Mouse (Mus musculus) hematopoietic stem cell, adult 5-6 weeks (primary cell): ENCODE measurements at regions not wholly inside any gene's neighbourhood (a gene's known extent, or its start where the extent isn't known, plus 50 kb on each side); places are given as distances from the start of the nearest gene placed in this dataset.

Experiments used
- ATAC-seq, 2 experiments: fragments of 125-278 bp in 1 of 2; replicated peaks in 1 of 2; 2 replicates each; pipeline ENCODE4 v1.8.0; 2016 to 2017; ENCODE audit warnings: inconsistent platforms in 2 of 2, mild to moderate bottlenecking in 2 of 2, moderate number of reproducible peaks in 2 of 2, low read depth in 1 of 2, moderate TSS enrichment in 1 of 2; ENCODE audit not compliant: low FRiP score in 2 of 2, poor library complexity in 2 of 2, severe bottlenecking in 2 of 2, insufficient read depth in 1 of 2, low TSS enrichment in 1 of 2

DNA sequence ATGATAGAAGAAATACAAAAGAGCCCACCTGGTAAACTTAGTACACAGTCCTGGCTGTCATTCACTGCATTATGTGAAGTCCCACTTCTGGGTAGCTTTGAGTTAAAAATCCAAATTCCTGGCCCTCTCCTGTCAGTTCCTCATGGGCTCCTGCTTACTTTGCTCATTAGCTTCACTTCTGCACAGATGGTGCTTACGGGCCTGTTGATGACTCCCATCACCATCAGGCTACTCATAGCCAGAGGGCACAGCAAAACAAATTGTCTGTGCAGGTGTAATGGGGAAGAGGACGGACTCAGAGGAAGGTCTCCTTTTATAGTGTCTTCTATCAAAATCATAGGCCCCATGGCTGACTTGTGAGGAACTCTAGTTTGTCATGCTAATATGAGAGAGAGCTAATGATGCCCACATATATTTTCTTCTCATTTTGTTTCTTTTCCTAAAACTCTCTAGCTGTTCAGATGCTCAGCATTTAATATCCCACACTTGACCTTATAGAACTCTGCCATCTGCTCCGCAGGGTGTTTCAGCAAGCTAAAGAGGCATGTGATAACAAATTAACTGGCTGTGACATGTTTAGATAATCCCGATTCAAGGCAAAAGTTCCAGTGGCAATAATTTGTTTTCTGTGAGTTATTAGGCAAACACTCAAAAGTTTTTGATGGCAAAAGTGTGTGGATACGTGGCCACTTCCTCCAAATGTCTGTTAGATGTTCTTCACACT lies 536.5 kb upstream of the Slit2 start:
- ATAC-seq = no peak

DNA sequence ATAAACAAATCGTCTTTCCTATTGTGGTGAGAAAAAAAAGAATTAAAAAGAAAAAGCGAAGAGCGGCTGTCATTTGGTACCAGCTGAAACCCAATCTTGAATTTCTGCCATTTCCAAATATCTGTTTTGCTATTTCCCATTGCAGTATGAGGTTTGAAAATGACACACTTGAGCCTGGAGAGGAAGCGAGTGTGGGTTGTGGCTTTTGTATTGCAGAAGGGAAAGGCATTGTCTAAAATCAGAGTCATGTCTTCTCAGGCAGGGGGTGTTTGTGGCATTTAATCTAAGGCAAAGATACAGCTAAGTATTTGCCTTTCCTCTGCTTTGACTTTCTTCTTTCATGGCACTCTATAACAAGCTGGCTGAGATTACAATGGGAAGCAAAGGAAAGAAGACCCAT lies 518.1 kb upstream of the Slit2 start:
- ATAC-seq = peak; percentile 80 to 90

DNA sequence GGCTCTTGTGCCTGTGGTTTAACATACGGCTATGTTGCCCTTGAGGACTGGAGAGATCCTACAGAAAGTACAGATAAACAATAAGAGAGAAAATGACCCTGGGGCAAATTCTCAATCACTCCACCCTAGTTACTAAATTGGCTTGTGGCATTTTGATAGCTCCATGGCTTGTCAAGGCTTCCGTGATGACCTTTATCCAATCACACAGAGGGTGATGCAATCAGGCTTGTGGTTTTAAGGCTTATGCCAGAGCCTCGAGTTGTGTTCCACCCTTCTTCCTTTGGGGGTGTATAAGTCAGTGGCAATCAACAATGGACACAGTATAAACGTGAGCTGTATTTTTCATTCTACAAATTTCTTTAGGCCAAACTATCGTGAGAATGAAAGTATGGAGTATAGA lies 513.5 kb upstream of the Slit2 start:
- ATAC-seq = peak; percentile 93 to 94

DNA sequence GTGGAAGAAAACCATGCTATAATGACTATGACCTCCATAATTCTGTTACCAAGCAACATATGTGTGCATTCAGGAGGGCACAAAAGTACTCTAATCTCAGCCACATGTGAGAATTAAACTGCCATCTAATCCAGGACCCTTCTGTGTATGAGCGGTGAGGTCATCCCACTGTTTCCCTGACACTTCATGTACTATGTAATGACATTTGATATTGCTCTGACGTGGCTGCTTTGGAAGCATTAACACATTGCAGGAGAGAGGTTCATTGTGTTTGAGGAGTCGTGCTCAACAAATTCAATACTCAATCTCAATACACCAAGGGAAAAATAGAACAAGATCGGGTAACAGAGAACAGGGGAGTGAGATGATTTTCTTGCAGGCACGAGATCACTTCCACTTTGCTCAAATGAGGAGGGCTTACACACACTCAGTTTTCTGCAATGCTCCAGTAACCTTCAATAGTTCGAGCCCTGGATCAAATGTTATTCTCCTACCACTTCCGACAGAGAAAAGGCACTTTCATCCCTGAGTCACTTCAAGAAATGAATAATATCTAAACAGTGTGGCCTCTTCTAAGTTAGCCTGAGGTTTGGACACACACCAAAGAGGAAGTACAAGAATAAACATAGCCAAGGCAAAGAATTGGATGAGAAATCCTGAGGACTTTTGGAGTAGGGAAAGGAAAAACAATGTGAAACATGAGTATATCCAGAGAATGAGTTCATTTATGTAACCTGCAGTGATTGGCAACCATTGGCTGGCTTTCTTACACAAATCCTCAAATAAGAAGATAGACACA lies 510.7 kb upstream of the Slit2 start:
- ATAC-seq = no peak

DNA sequence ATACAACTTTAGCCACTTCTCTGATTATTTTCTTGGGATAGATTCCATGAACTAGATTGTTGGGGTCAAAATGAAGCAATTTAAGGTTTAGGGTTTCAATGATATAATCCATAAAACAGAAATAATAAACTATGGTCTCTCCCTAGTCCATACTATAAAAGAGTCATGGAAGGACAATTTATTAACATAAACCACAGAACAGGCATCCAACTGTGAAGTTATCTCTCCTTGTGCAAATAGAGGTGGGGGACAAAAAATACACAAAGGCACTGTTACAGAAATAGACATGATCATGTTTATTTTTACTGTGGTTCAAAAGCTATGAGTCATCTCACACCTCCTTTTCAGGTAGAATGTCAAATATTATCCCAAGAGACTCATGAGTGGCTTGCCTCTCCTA lies 503.0 kb upstream of the Slit2 start:
- no peak for ATAC-seq

DNA sequence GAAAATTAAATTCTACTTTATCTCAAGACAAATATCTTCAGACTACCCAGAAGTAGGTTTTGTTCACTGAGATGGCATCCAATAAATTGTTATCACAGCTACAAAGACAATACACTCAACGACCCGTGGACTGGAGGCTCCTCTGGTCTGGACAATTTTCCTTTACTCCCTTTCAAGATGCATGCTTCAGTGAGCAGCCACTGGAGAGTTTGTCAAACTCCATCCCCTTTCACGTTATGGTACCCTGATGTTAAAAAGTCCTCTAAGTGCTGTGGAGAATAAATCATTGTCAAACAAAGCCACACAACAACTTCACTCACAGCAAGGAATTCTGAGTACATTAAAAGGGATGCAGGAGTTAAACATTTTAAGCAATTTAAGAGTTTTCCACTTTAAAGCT lies 486.7 kb upstream of the Slit2 start:
- no peak for ATAC-seq

DNA sequence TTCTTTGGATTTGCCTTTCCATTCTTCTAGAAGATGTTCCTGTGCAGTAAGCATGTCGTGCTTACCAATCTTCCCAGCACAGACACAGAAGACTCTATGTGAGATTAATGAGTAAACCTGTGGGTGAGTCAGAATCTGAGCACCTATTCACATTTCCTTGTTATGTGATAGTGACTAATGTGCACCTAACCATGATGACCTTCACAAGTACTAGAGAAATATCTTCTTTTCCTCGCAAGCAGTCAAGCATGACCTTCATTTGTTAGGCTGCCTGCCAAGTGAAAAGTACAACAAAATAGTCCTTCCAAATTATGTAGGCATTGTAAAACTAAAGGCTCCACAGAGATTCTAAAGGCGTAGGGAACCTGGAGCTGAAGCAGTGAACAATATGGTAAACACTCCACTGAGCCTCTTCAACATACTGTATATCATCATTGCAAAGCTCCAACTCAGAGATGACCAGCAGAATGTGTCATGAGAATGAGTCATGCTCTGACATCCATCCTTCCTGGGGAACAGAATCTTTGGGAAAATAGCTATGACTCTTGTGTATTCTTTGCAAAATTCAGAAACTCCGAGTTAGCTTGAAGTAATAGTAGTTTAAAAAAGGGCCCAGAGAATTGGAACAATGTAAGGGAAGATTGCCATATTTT lies 480.0 kb upstream of the Slit2 start:
- no peak for ATAC-seq

DNA sequence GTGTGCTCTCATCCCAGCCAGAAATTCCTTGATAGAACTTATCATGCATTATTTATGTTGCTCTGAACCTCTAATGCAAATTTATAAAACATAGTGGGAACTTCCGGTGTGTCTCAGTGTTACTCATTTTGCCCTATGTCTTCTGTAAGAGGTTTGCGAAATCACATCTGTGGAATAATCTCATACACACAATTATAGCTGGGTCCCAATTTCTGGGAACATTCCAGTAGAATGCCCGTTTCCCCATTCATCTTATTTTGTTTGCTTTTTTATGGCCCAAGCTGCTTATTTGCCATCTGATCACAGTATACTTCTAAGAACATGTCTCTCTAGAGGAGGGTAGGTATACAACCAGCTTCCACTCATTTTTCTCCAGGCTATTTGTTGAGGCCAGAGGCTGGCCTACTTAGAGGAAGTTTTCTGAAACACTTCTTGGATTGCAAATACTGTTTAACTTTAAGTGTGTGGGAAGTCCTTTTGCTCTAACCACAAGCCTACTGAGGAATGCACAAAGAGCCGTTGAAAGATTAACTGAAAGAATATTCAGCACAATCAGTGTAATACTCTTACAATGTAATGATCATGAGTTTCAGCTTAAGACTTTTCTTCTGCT lies 474.1 kb upstream of the Slit2 start:
- ATAC-seq = no peak

DNA sequence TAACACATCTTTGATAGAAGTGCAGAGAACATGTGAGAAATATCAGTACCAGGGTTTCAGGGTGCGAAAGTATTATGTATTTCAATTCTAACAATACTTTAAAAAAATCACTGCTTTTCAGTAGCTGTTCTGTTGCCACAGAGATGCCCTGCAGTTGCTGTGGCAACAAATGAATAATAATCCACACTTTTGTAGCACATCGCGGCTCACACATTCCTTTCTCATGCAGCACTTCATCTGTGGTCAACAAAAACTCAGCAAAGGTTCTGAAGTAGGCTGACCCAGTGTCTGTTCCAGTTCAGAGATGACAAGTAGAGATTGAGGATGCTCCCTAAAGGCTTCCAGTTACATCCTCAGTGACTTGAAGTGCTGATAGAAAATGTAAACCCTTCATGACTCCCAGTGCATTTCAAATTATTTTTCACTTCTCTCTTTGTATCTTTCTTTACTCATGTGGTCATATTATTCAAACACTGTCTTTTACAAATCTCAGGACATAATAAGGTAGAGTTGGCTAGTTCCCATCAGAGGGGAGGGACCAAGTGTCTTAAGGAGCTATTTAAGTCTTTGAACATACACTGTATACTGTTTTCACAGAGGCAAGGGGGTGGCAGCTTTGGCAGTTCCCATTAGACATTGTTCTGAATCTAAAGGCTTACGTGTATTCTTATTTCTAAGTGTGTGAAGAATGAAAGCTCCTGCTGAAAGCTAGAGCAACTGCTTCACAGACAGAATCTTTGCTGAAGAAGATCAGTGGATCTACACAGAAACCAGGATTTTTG lies 460.6 kb upstream of the Slit2 start:
- ATAC-seq = no peak

DNA sequence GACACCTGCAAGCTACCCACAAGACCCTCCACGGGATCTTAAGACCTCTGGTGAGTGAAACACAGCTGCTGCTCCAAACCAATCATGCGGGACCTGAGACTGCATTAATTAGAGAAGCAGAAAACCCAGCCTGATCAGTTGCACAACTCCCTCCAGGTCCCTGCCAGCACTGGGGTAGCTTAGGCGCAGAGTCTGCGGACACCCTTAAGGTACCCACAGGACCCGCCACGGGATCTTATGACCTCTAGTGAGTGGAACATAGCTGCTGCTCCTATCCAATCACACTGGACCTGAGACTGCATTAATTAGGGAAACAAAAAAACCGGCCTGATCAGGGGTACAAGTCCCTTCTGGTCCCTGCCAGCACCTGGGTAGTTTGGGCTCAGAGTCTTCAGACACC lies 454.3 kb upstream of the Slit2 start:
- no peak for ATAC-seq

DNA sequence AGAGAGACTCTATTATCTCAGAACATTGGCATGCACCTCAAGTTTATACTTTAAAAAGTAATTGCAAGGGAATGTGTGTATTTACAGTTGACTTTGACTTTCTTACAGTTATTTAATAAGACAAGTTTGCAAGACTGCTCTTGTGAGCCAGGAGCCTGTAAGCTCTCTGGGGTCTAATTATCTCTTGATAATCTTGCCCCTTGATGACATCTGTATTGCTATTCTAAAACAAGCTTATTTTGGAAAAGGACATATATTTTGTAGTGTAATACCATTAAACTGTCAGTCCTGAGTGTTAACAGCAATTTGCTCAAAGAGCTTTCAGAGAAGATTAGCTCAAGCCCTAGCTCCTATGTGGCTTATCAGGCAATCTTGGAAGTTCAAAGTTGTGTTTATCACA lies 445.4 kb upstream of the Slit2 start:
- ATAC-seq = no peak

DNA sequence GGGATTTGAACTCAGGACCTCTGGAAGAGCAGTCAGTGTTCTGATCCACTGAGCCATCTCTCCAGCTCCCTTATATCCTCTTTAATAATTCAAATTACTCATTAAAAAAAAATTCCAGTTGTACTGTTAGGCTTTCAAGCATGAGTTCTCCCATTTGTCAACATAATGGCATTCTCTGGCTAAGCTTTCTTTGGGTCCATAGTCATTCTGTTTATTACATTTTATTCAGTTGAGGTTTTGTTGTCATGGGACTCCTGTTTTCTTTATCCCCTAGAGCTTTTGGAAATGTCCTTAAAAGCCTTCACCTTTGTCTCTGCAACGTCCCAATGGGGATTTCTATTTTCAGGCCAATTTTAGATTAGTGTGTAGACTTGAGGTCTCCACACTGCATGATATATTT lies 440.7 kb upstream of the Slit2 start:
- no peak for ATAC-seq

DNA sequence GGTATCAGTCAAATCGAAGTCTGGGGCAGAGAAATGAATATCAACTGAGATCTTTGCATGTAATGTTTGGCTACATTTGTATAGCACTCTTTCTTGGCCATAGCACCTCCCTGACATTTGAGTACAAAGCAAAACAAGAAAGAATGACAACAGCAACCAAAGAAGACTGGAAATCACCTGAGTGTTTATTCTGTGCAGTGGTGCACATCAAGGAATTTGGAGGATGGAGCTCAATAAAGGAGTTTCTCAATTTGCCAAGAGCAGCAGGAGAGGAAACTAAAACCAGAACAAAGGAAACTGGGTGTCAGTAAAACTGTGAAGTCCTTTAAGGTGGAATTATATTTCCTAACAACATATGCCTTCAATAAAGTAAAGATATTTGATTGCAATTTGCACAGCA lies 426.2 kb upstream of the Slit2 start:
- ATAC-seq = no peak

DNA sequence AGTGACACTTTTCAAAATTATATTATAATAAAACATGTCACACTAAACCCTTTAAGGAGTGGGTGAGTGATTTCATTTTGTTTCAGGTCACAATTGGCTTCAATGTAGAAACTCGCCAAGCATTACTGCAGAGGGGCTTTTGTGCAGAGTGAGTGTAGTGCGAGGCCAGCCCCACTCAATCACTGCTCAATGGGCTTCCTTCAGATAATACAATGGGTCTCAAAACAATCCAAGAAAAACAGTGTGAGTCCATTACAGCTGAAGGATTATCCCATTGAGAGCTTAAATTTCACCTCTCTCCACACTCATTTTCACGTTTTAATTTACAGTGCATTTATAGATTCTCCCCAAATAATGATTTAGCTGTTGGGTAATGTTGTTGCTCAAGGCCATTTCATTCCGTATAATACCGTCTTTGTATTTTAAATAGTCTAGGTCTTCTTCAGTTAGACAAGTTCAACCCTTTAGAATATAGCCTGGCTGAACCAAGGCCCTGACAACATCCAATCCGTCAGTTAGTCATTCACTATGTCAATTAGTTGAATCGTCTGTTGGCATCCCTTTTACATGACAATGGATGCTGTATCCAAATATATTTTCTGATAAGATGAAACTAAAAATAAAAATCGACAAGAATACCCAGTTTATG lies 425.7 kb upstream of the Slit2 start:
- ATAC-seq = no peak
